Mouse (Mus musculus): ENCODE measurements around the gene Dhx8. TPM values are rescaled to one million over a fixed set of nuclear protein-coding genes. Genes with fewer than 3 reads are reported as not detected.

Dhx8 gene
- total RNA-seq (2014; rRNA removed) (19.0 and 24.1 TPM in 2 replicates), polyA plus RNA-seq (2015; fragmentation: Nextera tagmentation; extraction: Ambion mirVana) (25.6 and 30.6 TPM in 2 replicates)

DNA sequence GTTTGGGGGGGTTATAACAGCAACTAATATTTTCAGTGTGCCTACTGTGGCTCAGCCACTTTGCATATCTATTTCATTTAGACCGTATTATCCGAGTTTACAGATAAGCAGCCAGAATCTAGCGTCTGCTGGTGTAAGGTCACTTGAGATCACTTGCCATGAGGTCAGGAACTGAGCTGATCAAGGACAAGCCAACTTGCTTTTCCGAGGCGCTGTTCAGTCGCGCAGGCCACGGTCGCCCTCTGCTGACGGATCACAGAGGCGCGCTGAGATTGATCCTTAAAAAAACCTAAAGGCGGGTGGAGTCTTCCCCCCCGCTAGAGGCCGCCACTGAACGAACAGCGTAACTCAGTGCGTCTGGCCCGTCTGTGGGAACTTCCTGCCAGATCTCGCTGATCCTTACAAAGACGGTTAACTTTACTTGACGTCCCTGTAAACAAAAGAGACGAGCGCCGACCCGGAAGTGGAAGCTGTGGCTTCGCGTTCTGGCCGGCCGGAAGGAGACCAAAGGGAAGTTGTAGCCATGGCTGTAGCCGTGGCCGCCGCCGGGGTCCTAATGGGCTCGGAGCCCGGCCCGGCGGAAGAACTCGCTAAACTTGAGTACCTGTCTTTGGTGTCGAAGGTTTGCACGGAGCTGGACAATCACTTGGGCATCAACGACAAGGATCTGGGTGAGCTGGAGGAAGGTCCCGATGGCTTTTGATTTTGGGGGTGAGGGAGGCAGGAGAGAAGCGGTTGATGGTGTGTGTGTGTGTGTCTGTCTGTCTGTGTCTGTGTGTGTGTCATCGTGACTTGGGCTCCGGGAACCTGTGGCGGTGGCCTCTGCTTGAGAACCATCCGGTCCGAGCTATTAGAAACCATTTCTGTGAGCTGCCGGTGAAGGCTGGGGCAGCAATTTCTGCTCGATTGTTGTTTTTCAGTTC, at the start of gene Dhx8:
Dhx8 (plus strand) TSS at position 402 of the 923 bp plus-strand sequence.
- peak; percentile 98 for ATAC-seq
- WGBS, result under 1% methylated on average over 51 of the region's 51 CpGs
- DNase-seq (ENCODE audit: low spot score), result peak; percentile 99
- Histone ChIP-seq H3K27me3 (ENCODE audit: insufficient read depth, low read length) (no peaks in the 10 kb centered on the region), H3K27ac (peak within 1 kb of the TSS; percentile 59), H3K4me1 (ENCODE audit: insufficient read depth, low read length) (peaks cover 3% of the 10 kb centered on the region; the same call in 1 of the 2 replicates), H3K4me3 (ENCODE audit: low read length) (peak within 1 kb of the TSS; percentile 64), H3K36me3 (ENCODE audit: insufficient read depth, low read length) (peaks cover 26% of the 10 kb centered on the region), H3K4me2 (ENCODE audit: low read depth, low read length) (peak within 1 kb of the TSS; percentile 70), H3K9me3 (ENCODE audit: low read length) (no peaks in the 10 kb centered on the region), H3K9ac (replicated peaks; ENCODE audit: low read length) (peak within 1 kb of the TSS; percentile 71)
- TF ChIP-seq CTCF (IDR thresholded peaks at IDR 0.05; ENCODE audit: low read depth), result peak; percentile 99

DNA sequence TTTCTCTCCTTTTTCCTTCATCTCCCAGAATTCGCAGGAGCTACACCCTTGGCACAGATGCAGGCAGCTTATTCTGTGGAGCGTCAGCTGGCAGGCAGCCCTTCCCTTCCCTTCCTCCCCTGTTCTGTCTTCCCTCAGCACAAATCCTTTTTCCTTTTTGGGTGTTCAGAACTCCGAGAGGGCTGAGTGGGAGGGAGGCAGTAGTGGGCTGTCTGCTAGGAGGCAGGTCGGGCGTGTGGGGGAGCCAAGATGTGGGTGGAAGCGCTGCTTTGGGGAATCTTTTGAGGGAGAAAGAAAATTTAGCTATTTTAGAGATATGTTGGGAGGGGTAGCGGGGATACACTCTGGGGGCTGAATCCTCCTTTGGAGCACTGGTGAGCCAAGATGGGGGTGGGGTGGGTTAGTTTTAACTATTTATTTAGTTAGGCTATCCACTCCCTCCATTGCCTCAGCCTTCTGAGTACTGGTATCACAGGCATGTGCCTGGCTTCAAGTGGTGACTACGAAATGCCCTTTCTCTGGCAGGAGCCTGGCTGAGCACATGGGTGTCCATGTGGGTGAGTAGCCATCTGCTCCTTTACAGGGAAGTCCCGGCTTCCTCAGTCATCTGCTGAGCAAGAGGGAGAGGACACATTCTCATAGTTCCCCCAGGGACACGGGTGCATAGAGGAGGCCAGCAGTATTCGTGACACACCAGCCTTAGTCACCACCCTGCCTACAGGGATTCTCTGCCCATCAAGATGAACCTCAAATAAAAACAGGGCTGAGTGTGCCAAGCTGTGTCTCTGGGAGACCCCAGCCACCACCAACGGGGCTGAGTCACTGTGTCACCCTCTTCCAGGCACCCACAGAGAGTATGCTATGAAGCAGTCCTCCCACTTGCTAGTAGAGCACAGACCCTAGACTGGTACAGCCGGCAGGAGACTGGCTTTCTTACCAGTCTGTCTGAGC, 45.1 kb upstream of the Dhx8 start:
- Histone ChIP-seq H3K36me3 (ENCODE audit: insufficient read depth, low read length) (no peaks in the 10 kb centered on the region), H3K9me3 (ENCODE audit: low read length) (no peaks in the 10 kb centered on the region), H3K9ac (replicated peaks; ENCODE audit: low read length) (peak overlapping the region; percentile 28; the same call in 1 of the 2 replicates), H3K4me1 (ENCODE audit: insufficient read depth, low read length) (0 out of 2 replicates have a peak, but pooled peaks cover 9% of the 10 kb centered on the region), H3K4me2 (ENCODE audit: low read depth, low read length) (peak overlapping the region; percentile 28), H3K27me3 (ENCODE audit: insufficient read depth, low read length) (no peaks in the 10 kb centered on the region), H3K4me3 (ENCODE audit: low read length) (no peak overlapping the region), H3K27ac (peak overlapping the region; percentile 45; the same call in 1 of the 2 replicates)
- DNase-seq (ENCODE audit: low spot score) (peak; percentile 63), ATAC-seq (peak; percentile 38; the same call in 1 of the 2 replicates)
- WGBS, result 37% methylated on average over 13 of the region's 13 CpGs
- TF ChIP-seq CTCF (IDR thresholded peaks at IDR 0.05; ENCODE audit: low read depth), result no peak

DNA sequence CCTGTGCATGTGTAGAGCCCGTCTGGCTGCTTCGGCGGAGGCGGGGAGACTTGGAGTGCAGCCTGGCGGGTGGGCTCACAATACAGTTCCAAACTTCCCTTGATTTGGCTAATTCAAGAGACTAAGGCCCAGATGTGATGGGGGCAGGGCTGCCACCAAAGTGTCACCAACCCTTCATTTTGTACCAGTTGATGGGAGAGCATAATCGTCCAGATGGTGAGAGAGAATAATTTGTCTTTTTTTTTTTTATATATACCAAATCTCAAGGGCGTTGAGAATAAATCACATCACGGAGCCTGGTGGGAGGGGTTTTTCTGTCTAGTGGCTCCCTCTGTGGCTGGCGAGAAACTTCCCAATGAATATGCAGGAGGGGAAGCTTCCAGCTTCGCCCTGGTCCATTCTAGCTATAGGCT, 43.0 kb upstream of the Dhx8 start:
- no peak for ATAC-seq
- TF ChIP-seq CTCF (IDR thresholded peaks at IDR 0.05; ENCODE audit: low read depth), result no peak
- DNase-seq (ENCODE audit: low spot score), result peak; percentile 19
- no peaks in the 10 kb centered on the region for H3K9me3 ChIP-seq (ENCODE audit: low read length)
- 0 out of 2 replicates have a peak, but pooled peaks cover 9% of the 10 kb centered on the region for H3K4me1 ChIP-seq (ENCODE audit: insufficient read depth, low read length)
- no peaks in the 10 kb centered on the region for H3K36me3 ChIP-seq (ENCODE audit: insufficient read depth, low read length)
- no peak overlapping the region for H3K9ac ChIP-seq (replicated peaks; ENCODE audit: low read length)
- WGBS, result 35% methylated on average over 10 of the region's 10 CpGs
- no peak overlapping the region for H3K27ac ChIP-seq
- H3K27me3 ChIP-seq (ENCODE audit: insufficient read depth, low read length), result no peaks in the 10 kb centered on the region
- H3K4me3 ChIP-seq (ENCODE audit: low read length), result no peak overlapping the region
- H3K4me2 ChIP-seq (ENCODE audit: low read depth, low read length), result no peak overlapping the region

DNA sequence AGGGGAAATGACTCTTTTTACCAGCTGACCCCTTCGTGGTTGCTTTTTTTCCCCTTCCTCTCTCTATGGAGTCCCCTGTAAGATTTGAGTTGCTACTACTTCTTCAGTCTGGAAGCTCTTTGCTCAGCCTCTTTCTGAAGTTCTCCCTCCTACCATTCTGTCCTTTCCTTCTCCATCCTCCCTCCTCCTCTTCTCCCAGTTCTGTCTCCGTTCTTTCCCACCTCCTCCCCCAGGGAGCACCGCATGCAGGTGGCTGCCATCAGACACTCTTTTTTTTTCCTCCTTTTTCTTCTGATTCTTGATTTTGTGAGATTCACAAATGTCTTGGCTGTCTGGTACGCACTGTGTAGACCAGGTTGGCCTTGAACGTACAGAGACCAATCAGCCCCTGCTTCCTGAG, 42.4 kb upstream of the Dhx8 start:
- Histone ChIP-seq H3K9me3 (ENCODE audit: low read length) (no peaks in the 10 kb centered on the region), H3K4me1 (ENCODE audit: insufficient read depth, low read length) (peaks cover 11% of the 10 kb centered on the region; the same call in 1 of the 2 replicates), H3K4me3 (ENCODE audit: low read length) (no peak overlapping the region), H3K27me3 (ENCODE audit: insufficient read depth, low read length) (no peaks in the 10 kb centered on the region), H3K4me2 (ENCODE audit: low read depth, low read length) (no peak overlapping the region), H3K36me3 (ENCODE audit: insufficient read depth, low read length) (no peaks in the 10 kb centered on the region), H3K27ac (no peak overlapping the region), H3K9ac (replicated peaks; ENCODE audit: low read length) (no peak overlapping the region)
- no peak for ATAC-seq
- no peak for TF ChIP-seq CTCF (IDR thresholded peaks at IDR 0.05; ENCODE audit: low read depth)
- WGBS, result 68% methylated on average over 5 of the region's 5 CpGs
- no peak for DNase-seq (ENCODE audit: low spot score)

DNA sequence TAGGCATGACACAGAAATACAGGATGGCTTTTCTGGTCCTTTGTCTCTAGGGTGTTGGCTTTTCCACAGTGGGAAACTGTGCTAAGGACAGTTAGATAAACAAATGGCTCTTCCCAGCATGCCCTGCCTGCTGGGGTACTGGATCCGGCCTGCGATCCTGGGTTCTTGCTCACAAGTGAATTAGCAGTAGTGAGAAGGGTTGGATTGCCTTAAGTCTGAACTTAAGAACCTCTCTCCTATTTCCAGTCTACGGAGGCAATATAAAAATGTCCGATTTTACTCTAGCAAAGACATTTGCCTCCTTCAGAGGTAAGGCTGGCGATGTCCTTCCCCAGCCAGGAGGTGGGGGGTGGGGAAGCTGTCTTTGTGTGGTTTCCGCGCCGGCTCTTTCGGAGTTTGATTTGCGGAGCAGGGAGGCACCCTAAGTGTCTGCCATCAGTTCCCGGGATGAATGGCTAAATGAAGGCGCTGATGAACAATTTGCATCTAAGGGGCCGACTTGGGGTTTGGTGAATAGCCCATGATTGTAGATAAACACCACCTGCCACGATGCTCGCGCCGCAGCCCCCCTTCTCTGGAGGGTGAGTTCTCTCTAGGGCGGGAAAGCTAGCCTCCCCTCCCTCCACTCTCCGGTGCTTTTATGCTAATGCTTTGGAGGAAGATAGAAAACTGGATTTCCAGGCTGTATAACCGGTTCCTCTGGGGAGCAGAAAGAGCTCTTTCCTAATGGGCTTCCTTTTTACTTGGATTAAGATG, 36.6 kb upstream of the Dhx8 start:
- DNase-seq (ENCODE audit: low spot score), result peak; percentile 66
- H3K9me3 ChIP-seq (ENCODE audit: low read length), result no peaks in the 10 kb centered on the region
- H3K4me2 ChIP-seq (ENCODE audit: low read depth, low read length), result peak overlapping the region; percentile 54
- no peaks in the 10 kb centered on the region for H3K27me3 ChIP-seq (ENCODE audit: insufficient read depth, low read length)
- H3K4me1 ChIP-seq (ENCODE audit: insufficient read depth, low read length), result peaks cover 12% of the 10 kb centered on the region; the same call in 1 of the 2 replicates
- H3K4me3 ChIP-seq (ENCODE audit: low read length), result peak overlapping the region; percentile 10; the same call in 1 of the 2 replicates
- TF ChIP-seq CTCF (IDR thresholded peaks at IDR 0.05; ENCODE audit: low read depth), result no peak
- H3K9ac ChIP-seq (replicated peaks; ENCODE audit: low read length), result peak overlapping the region; percentile 42
- peak overlapping the region; percentile 38 for H3K27ac ChIP-seq
- ATAC-seq, result peak; percentile 53
- no peaks in the 10 kb centered on the region for H3K36me3 ChIP-seq (ENCODE audit: insufficient read depth, low read length)
- 2% methylated on average over 20 of the region's 20 CpGs for WGBS
